Mouse (Mus musculus): ENCODE measurements around the gene Myo1b.

Gene Myo1b

DNA sequence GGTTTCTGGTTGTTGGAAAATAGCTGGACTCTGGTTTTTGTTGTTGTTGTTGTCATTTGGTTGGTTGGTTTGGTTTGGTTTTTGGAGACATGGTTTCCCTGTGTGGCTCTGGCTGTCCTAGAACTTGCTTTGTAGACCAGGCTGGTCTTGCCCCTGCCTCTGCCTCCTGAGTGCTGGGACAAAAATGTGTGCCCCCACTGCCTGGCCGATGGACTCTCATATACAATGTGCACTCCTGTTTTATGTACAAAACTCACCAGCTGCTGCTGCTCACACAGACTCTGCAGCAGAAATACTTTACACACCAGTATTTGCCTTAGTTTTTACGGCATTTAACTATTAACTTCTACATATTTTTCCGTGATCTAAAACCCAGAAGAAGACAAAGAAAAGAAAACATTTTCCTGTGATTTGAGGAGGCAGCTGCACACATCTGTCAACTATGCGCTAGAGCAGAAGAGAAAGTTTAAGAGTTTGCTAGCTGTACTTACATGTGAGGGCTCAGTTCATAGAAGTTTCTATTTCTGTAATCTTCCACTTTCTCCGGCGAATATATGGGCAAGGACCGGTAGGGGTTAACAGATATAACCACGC lies 52.9 kb downstream of the Myo1b start:
- in situ Hi-C loops (cut with MboI; ENCODE audit: low pct_unique_long_range_greater_than_20kb in 1 of 2, low sequenced_read_pairs in 2 of 2, unreplicated experiment in 1 of 2): no loop called here

DNA sequence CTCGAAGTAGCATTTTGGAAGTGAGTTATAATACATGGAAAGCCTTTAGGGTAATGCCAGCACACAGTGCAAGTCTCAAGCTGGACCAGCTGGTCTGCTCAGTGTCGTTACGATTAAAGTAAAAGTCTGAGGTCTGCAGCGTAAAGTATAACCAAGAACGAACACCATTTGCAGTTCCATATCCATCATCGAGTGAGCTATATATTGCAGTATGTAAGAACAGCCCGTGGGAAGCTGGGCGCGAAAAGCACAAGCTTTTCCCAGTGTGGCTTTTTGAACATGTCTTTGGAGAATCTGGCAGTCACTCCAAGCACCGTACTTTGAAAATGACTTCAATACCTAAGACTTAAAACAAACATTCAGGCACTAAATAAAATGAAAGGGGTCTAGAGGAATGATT lies 55.0 kb downstream of the Myo1b start:
- in situ Hi-C loops (cut with MboI; ENCODE audit: low pct_unique_long_range_greater_than_20kb in 1 of 2, low sequenced_read_pairs in 2 of 2, unreplicated experiment in 1 of 2): no loop called here

DNA sequence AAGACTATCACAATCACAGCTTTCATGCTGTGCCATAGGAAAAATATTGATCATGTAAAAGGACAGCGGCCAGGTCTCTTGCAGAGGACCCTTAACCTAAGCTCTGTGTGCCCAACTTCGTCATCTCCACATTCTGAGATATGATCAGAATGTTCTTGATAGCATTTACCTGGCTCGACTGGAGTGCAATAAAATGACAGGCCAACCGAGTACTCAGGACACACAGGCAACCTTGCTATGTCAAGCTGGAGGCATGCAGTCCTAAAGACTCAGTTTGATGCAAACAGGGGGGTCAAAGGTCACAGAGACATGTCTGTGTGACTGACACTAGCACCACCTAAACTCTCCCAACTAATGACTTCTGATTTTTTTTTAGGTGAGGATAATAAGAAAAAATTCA lies 58.9 kb downstream of the Myo1b start:
- in situ Hi-C loops (cut with MboI; ENCODE audit: low pct_unique_long_range_greater_than_20kb in 1 of 2, low sequenced_read_pairs in 2 of 2, unreplicated experiment in 1 of 2): no loop called here

DNA sequence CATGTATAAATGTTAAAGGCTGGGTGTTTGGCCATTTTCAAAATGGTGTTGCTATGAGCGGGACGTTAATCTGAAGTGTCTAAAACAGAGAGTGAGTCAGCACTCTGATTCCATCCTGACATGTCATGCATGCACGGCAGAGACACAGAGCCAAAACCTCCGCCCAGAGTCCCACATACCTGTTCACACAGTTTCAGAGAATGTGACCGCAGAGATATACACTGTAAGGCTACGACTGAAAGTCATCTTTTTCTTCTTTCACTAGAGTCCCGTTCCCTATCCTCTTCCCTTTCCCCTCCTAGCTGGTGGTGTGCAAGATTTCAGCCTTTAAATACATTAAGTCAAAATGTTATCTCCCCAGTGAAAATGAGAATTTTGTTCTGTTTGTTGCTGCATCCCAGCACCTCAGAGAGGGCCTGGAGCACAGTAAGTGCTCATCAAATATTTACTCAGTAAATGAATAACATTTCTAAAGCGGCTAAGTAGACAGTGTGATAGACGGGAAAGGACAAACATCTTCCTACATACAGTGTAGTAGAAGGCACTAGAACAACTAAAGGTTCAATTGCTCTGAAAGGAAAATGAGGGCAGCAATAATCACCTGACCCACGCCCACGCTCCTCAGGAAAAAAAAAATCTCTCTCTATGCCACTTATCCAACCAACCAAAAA lies 59.5 kb downstream of the Myo1b start:
- in situ Hi-C loops (cut with MboI; ENCODE audit: low pct_unique_long_range_greater_than_20kb in 1 of 2, low sequenced_read_pairs in 2 of 2, unreplicated experiment in 1 of 2): no loop called here

DNA sequence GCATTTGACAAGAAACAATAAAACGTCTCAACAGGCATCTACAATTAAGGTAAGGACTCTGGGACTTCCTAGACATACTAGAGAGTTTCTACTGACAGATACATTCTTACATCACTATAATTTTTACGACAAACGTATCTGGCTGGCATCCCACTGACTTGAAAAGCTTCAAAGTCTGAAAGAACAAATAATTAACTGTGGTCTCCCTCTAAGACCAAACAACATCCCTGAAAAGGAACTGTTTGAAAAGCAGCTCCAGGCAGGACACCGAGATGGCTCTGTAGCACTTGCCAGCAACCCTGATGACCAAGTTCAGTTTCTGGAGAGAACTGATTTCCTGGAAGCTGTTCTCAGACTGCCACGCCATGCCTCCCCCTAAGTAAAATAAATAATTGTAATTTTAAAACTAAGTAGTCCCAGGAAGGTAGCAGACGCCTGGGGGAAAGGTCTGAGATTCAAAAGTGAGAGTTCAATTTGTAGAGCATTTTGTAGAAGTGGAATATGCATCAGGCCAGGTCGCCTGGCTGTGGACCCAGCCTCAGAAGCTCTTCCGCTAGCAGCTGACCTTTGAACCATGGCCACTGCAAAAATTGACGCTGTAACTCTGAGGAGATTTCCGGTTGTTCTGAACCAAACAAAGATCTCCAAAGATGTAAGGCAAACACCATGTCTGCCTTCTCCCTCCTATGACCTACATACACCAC lies 60.2 kb downstream of the Myo1b start:
- in situ Hi-C loops (cut with MboI; ENCODE audit: low pct_unique_long_range_greater_than_20kb in 1 of 2, low sequenced_read_pairs in 2 of 2, unreplicated experiment in 1 of 2): no loop called here

DNA sequence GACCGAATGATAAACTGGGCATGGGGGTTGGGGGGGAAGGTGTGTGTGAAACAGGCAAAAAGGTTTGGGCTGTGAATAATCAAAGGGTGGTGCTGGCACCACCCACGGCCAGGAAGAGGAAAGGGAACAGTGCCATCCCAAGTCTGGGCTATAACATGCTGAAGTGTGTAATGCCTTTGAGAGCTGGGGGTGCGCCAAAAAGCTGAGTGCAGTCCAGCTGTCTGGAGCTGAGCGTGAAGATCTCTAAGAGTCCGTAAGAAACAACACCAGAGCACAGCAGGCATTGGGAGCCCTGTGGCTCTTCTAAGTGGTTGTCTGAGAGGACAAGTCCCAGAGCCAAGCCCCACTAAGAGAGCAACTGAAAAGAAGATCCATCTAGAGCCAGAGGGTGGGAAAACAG lies 63.6 kb downstream of the Myo1b start:
- in situ Hi-C loops (cut with MboI; ENCODE audit: low pct_unique_long_range_greater_than_20kb in 1 of 2, low sequenced_read_pairs in 2 of 2, unreplicated experiment in 1 of 2): no loop called here

DNA sequence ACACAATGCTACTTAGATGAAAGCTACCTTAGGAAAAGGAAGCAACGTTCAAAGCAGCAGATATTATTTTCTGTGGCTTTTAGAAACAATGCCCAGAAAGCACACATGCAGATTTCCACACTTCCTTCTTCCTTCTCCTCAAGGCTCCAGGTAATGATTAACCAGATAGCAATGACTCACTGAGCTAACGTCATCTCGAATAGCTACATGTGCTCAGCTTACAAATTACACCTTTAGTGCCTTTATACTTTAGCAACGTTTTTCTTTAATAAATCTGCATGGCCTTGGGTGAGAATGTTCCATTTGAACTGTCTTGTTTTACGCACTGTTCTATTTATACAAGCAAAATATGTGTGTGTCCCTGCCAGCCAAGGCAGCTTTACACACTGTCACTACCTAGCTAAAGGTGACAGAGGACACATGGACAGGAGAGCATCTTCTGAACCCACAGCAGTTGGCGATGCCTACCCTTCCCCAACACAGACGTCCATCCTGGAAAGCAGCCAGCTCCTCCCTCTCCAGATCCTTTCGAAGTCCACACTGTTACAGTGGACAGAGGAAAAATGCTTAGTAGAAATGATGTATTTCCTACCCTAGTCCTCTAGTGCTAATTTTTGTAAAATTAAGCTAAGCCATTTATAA lies 66.2 kb downstream of the Myo1b start:
- in situ Hi-C loops (cut with MboI; ENCODE audit: low pct_unique_long_range_greater_than_20kb in 1 of 2, low sequenced_read_pairs in 2 of 2, unreplicated experiment in 1 of 2): no loop called here

DNA sequence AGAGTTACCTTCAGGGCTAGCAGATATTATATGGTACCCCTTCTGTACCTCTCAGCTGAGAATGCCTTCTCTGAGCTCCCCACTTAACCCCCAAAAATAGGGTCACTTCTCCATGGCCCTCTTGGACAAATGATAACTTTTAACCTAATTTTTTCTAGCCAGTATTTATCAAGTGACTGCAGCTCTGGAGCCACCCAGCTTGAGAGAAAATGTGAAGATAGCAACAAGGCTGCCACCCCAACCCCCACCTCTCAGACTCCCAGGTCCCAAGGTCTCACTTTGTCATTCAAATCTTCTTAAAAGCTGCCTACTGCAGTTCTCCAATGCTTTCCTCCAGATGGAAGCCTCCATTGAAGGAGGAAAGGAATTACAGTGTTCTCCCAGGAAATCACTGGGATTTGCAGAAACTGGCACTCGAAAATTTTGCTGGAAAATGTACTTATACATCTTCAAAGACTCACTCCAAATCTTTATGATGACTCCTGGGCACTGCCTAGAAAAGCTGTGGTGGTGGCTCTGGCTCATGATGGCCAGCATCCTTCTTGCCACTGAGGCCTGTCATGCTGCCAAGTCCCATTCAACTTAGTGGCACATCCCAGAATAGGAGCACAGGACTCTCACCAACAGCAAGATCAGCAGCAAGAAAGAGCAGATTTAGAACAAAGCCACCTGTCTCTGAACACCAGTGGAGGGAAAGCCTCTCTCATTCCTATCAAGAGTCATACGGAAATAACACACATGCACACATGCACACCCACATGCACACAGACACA lies 70.4 kb downstream of the Myo1b start:
- in situ Hi-C loops (cut with MboI; ENCODE audit: low pct_unique_long_range_greater_than_20kb in 1 of 2, low sequenced_read_pairs in 2 of 2, unreplicated experiment in 1 of 2): no loop called here

DNA sequence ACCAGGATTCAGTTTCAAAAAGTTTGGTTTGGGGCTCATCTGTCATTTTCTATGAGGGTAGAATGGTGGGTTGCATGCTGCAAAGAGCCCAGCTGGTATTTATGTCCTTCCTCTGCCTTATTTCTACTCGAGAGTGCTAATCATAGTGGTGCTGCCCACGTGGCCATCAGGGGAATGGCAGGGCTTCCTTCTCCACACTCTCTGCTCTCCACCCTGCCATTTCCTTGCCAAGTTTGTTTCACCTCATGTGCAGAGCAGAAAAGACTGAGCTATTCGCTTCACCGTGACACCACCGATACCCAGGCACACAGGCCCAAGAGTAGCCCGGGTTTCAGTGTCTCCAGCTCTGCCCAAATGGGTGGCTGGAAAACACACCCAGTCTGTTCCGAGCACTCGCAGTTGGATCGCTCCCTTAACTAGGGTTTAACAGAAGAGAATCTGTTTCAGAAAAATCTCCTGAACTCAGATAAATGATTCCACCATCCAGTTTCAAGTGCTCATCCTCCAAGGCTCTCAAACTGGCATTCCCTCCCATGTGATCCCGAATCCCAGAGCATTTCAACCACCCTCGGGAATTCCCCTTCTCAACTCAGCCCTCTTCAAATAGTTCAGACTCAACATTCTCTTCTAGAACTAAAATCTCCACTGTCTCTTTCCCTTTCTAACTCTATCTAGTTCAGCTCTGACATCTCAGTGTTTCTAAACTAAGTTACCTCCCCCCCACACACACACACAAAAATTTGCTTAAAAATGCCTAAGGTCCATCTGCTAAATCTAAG lies 77.8 kb downstream of the Myo1b start:
- in situ Hi-C loops (cut with MboI; ENCODE audit: low pct_unique_long_range_greater_than_20kb in 1 of 2, low sequenced_read_pairs in 2 of 2, unreplicated experiment in 1 of 2): no loop called here

DNA sequence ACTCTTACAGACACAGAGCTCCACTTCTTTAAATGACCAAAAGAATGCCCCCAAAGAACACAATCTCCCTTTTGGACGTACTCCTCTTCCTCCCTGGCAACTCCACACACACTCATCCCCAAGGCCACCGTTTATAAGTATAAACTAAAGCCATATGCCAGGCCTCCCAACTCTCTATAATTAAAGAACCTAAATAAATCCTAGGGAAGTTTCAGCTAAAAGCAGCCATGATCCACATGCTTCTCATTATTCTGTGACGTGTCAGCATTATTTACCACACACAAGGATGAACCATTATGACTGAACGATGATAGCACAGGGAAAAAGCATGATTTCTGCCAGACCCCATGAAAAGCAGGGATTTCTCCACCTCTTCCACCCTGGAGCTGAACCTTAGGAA lies 78.6 kb downstream of the Myo1b start:
- in situ Hi-C loops (cut with MboI; ENCODE audit: low pct_unique_long_range_greater_than_20kb in 1 of 2, low sequenced_read_pairs in 2 of 2, unreplicated experiment in 1 of 2): no loop called here

DNA sequence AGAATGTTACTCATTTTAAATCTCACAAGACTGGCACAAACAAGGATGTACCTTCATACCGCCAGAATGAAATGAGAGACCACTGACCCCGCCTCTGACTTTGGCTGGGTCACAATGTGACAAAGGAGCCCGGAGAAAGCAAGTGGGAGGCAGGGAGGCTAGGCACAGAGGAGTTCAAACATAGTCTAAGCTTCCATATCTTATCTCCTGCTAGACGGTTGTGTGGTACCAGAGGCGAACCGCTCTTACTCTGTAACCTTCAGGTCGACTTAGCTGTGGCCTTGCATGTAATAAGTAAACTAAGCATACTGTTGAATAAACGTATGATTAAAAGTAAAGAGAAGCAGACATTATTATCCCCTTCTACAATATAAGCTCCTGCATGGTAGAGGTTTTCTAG lies 80.1 kb downstream of the Myo1b start:
- in situ Hi-C loops (cut with MboI; ENCODE audit: low pct_unique_long_range_greater_than_20kb in 1 of 2, low sequenced_read_pairs in 2 of 2, unreplicated experiment in 1 of 2): no loop called here

DNA sequence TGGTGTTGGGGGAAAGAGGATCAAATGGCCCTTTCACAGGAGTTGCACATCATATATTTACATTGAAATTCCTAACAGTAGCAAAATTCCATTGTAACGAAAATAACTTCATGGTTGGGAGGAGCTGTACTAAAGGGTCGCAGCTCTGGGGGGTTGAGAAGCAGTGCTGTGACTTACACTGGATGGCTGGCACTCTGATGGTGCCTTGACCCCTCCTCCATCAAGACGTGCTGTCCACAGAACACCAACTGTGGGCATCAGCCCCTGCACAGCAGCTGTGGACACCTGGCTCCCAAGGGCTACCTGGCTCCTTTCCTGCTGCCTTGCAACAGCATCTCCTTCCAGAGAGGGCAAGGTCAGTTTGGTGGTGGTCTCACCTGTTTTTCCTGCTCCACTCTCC lies 81.8 kb downstream of the Myo1b start:
- in situ Hi-C loops (cut with MboI; ENCODE audit: low pct_unique_long_range_greater_than_20kb in 1 of 2, low sequenced_read_pairs in 2 of 2, unreplicated experiment in 1 of 2): no loop called here

DNA sequence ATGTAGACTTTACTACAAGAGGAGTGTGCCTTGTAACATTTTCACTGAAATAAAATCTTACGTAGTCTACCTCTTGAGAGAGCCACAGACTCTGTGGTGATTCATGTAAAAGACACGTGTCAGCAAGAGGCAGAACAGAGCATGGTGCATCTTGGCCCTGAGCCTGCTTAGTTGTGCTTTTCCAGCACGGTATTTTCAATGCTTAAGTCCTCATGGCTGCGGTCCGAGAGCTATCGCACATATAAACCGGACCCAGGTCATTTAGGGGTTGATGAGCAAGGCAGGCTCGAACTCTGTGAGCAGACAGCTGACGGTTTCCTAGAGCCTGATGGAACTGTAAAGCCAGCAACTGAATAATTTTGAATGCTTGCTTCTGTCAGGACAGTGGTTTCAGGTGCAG lies 86.5 kb downstream of the Myo1b start:
- in situ Hi-C loops (cut with MboI; ENCODE audit: low pct_unique_long_range_greater_than_20kb in 1 of 2, low sequenced_read_pairs in 2 of 2, unreplicated experiment in 1 of 2): no loop called here

DNA sequence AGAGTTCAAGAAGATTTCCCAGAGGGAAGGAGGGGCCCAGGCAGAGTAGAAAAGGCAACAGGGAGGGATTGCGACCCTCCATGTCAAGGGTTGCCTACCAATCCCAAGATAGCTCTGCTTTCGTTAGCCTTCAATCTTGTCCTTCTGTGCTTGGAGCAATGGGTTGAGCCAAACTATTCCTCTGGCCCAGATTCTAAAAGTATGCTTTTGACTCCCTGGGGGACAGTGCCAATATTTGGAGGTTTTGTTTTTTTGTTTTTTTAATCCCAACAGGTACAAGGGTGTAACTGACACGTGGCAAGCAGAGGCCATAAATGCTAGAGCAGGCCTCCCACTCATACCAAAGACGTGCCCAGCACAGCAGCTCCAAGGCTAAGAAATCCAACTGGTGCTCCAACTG lies 93.3 kb downstream of the Myo1b start:
- in situ Hi-C loops (cut with MboI; ENCODE audit: low pct_unique_long_range_greater_than_20kb in 1 of 2, low sequenced_read_pairs in 2 of 2, unreplicated experiment in 1 of 2): no loop called here

DNA sequence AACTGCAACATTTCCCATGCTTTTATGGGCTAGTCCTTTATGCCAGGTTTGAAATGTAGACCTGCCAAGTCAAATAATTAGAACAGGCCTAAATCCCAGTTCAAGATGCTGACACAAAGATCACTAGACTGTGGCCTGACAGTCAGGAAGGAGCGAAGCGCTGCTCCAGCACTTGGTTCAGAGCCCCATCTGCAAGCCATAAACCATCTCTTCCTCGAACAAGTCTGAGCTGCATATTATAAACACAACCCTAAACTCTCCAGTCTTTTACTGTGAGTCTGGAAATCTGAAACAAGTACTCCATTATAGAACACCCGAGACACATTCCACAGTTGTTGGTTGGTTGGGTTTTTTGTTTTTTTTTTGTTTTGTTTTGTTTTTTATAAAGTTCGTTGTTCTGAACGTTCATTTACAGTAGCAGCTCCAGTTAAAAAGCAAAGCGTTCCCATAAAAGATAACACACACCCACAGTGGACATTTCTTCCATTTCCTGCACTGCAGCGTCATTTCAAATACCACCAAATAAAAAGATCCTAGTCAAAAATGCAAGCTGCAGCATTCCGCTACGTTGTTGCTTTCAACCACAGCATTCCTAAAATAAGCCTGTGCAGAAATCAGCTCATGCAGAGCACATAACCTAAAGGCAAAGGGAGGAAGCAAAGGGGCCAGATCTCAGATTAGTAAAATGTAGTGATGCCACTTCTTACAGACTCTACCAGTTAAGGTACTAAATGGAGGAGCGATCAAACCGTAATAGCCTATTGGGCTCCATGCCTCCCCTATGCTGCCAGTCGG lies 94.0 kb downstream of the Myo1b start:
- in situ Hi-C loops (cut with MboI; ENCODE audit: low pct_unique_long_range_greater_than_20kb in 1 of 2, low sequenced_read_pairs in 2 of 2, unreplicated experiment in 1 of 2): no loop called here

DNA sequence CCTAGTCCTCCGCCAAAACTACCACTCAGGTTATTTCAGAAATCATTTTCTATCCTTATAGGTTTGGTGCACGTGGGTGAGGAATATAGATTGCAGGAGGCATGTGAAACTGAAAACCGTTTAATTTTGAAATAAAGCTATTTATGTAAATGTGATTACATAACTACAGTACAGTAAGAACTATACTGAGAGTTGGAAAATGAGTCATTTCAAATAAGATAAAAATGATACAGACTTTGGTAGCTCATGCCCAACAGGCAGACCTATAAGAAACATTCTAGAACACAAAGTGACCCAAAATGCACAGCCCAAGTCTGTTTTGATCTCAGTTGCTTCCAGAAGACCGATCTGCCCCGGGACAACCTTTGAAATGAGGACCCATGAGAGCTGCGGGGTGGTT lies 95.4 kb downstream of the Myo1b start:
- in situ Hi-C loops (cut with MboI; ENCODE audit: low pct_unique_long_range_greater_than_20kb in 1 of 2, low sequenced_read_pairs in 2 of 2, unreplicated experiment in 1 of 2): no loop called here

DNA sequence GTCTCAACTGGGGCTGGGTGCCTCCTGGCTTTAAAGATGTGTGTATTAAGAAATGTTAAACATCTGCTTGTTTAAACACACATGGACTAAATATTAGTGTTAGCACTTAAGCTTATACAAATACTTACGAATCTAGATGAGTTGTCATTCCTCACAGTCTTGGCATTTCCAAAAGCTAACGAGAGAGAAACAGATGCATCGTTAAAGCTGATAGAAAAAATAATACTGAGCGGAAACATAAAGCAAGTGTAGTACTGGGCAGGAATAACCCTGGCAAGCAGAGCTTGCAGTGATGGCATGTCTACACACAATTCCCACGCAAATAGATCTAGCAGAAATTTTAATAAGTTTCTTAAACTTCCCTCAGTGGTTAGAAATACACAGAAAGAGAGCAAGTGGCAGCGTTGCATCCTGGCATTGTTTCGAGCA lies 95.8 kb downstream of the Myo1b start:
- in situ Hi-C loops (cut with MboI; ENCODE audit: low pct_unique_long_range_greater_than_20kb in 1 of 2, low sequenced_read_pairs in 2 of 2, unreplicated experiment in 1 of 2): no loop called here

Data from mouse embryonic stem cell (cell line).